Mouse (Mus musculus) MEL (cell line): ENCODE measurements at regions not wholly inside any gene's neighbourhood (a gene's known extent, or its start where the extent isn't known, plus 50 kb on each side); places are given as distances from the start of the nearest gene placed in this dataset.
A peak's percentile ranks its signal among the peaks of the same experiment; 100 is the strongest.

Experiments
- DNase-seq: peaks from one replicate; pipeline ENCODE4 v3.0.0; 2011; ENCODE audit warnings: low read depth, low spot score
- H3K27ac ChIP-seq: 2 replicates; pipeline ENCODE4 v1.5.1; 2012; ENCODE audit warnings: low read depth, mild to moderate bottlenecking, control low read depth, low read length, moderate library complexity; ENCODE audit not compliant: control insufficient read depth
- H3K27me3 ChIP-seq, 2 experiments: fragments of 150-350 bp in 1 of 2; sonication (generic) in 1 of 2; 2 replicates each; pipeline ENCODE4 v1.6.1; 2012; ENCODE audit warnings: low read length in 2 of 2, mild to moderate bottlenecking in 2 of 2, improper control_type of control experiment in 1 of 2, moderate library complexity in 1 of 2; ENCODE audit not compliant: insufficient read depth in 2 of 2, control insufficient read depth in 1 of 2
- H3K36me3 ChIP-seq, 2 experiments: 2 replicates each; pipeline ENCODE4 v1.6.1; 2012 to 2014; ENCODE audit warnings: low read length in 2 of 2, improper control_type of control experiment in 1 of 2, inconsistent platforms in 1 of 2, mild to moderate bottlenecking in 1 of 2; ENCODE audit not compliant: insufficient read depth in 2 of 2, control insufficient read depth in 1 of 2
- H3K4me1 ChIP-seq, 2 experiments: fragments of 150-350 bp in 1 of 2; sonication (generic) in 1 of 2; 2 replicates each; pipeline ENCODE4 v1.6.1; 2012; ENCODE audit warnings: low read length in 2 of 2, improper control_type of control experiment in 1 of 2, mild to moderate bottlenecking in 1 of 2; ENCODE audit not compliant: insufficient read depth in 2 of 2, control insufficient read depth in 1 of 2
- H3K4me3 ChIP-seq, 2 experiments: fragments of 150-350 bp in 1 of 2; sonication (generic) in 1 of 2; 2 replicates each; pipeline ENCODE4 v1.5.1; 2012; ENCODE audit warnings: low read depth in 2 of 2, low read length in 2 of 2, mild to moderate bottlenecking in 2 of 2, moderate library complexity in 2 of 2, control low read depth in 1 of 2, improper control_type of control experiment in 1 of 2; ENCODE audit not compliant: control insufficient read depth in 1 of 2, insufficient read depth in 1 of 2
- H3K79me2 ChIP-seq: 2 replicates; pipeline ENCODE4 v1.6.1; 2012; ENCODE audit warnings: mild to moderate bottlenecking, low read length, moderate library complexity; ENCODE audit not compliant: control insufficient read depth, poor library complexity, insufficient read depth
- H3K9ac ChIP-seq: 2 replicates; pipeline ENCODE4 v1.6.1; 2012; ENCODE audit warnings: low read depth, mild to moderate bottlenecking, control low read depth, low read length, moderate library complexity; ENCODE audit not compliant: control insufficient read depth, poor library complexity, severe bottlenecking
- H3K9me3 ChIP-seq: fragments of 150-350 bp; sonication (generic); replicated peaks from 2 replicates; pipeline ENCODE4 v1.6.1; 2012; ENCODE audit warnings: mild to moderate bottlenecking, low read length, improper control_type of control experiment, moderate library complexity; ENCODE audit not compliant: insufficient read depth
- BHLHE40 ChIP-seq: IDR thresholded peaks from 2 replicates; pipeline ENCODE4 v1.6.1; 2012; ENCODE audit warnings: low read depth, mild to moderate bottlenecking, inconsistent platforms, low read length, improper control_type of control experiment, borderline replicate concordance
- CHD2 ChIP-seq: IDR thresholded peaks from 2 replicates; pipeline ENCODE4 v1.6.1; 2011; ENCODE audit warnings: low read length, improper control_type of control experiment
- CTCF ChIP-seq, 3 experiments: IDR thresholded peaks in 2 of 3; conservative IDR thresholded peaks in 1 of 3; 2 replicates each; pipeline ENCODE4 v1.5.1; 2011 to 2012; ENCODE audit warnings: low read length in 3 of 3, low read depth in 2 of 3, mild to moderate bottlenecking in 2 of 3, improper control_type of control experiment in 1 of 3, inconsistent platforms in 1 of 3, mixed read lengths in 1 of 3, moderate library complexity in 1 of 3; ENCODE audit not compliant: control insufficient read depth in 1 of 3, insufficient read depth in 1 of 3, poor library complexity in 1 of 3, severe bottlenecking in 1 of 3
- E2F4 ChIP-seq: IDR thresholded peaks from 2 replicates; pipeline ENCODE4 v1.6.1; 2011; ENCODE audit warnings: low read depth, low read length, improper control_type of control experiment, borderline replicate concordance
- ELF1 ChIP-seq: IDR thresholded peaks from 2 replicates; pipeline ENCODE4 v1.6.1; 2014; ENCODE audit warnings: low read depth, mild to moderate bottlenecking, inconsistent platforms, low read length, improper control_type of control experiment, moderate library complexity
- EP300 ChIP-seq, 2 experiments: IDR thresholded peaks; 2 replicates each; pipeline ENCODE4 v1.6.1; 2011; ENCODE audit warnings: improper control_type of control experiment in 2 of 2, low read length in 2 of 2, low read depth in 1 of 2, mild to moderate bottlenecking in 1 of 2
- ETS1 ChIP-seq: IDR thresholded peaks from 2 replicates; pipeline ENCODE4 v1.6.1; 2012; ENCODE audit warnings: low read depth, mild to moderate bottlenecking, inconsistent platforms, low read length, improper control_type of control experiment, moderate library complexity
- GABPA ChIP-seq: IDR thresholded peaks from 2 replicates; pipeline ENCODE4 v1.6.1; 2012; ENCODE audit warnings: low read depth, mild to moderate bottlenecking, inconsistent platforms, low read length, improper control_type of control experiment, moderate library complexity
- GATA1 ChIP-seq: IDR thresholded peaks from 2 replicates; pipeline ENCODE4 v1.6.1; 2011; ENCODE audit warnings: low read depth, low read length, improper control_type of control experiment
- HCFC1 ChIP-seq: IDR thresholded peaks from 2 replicates; pipeline ENCODE4 v1.6.1; 2012; ENCODE audit warnings: low read depth, mild to moderate bottlenecking, inconsistent platforms, low read length, improper control_type of control experiment, moderate library complexity
- KAT2A ChIP-seq: conservative IDR thresholded peaks from 2 replicates; pipeline ENCODE4 v1.6.1; 2012; ENCODE audit warnings: low read depth, low read length, improper control_type of control experiment, inconsistent platforms
- MAFK ChIP-seq: IDR thresholded peaks from 2 replicates; pipeline ENCODE4 v1.6.1; 2011; ENCODE audit warnings: low read depth, mild to moderate bottlenecking, low read length, improper control_type of control experiment, borderline replicate concordance
- MAX ChIP-seq: IDR thresholded peaks from 2 replicates; pipeline ENCODE4 v1.6.1; 2011; ENCODE audit warnings: low read length, improper control_type of control experiment
- MEF2A ChIP-seq: IDR thresholded peaks from 2 replicates; pipeline ENCODE4 v1.6.1; 2014; ENCODE audit warnings: low read depth, mild to moderate bottlenecking, inconsistent platforms, low read length, improper control_type of control experiment; ENCODE audit not compliant: poor library complexity, insufficient replicate concordance, severe bottlenecking; ENCODE audit errors: extremely low read depth
- MYC ChIP-seq: IDR thresholded peaks from 2 replicates; pipeline ENCODE4 v1.6.1; 2011; ENCODE audit warnings: low read depth, mild to moderate bottlenecking, low read length, improper control_type of control experiment, moderate library complexity
- NELFE ChIP-seq: IDR thresholded peaks from 2 replicates; pipeline ENCODE4 v1.6.1; 2011; ENCODE audit warnings: low read depth, low read length, improper control_type of control experiment
- NRF1 ChIP-seq: IDR thresholded peaks from 2 replicates; pipeline ENCODE4 v1.6.1; 2014; ENCODE audit warnings: low read depth, mild to moderate bottlenecking, inconsistent platforms, low read length, improper control_type of control experiment, moderate library complexity; ENCODE audit not compliant: poor library complexity, insufficient read depth, severe bottlenecking
- POLR2AphosphoS5 ChIP-seq: IDR thresholded peaks from 2 replicates; pipeline ENCODE4 v1.6.1; 2012; ENCODE audit warnings: low read depth, borderline replicate concordance, mild to moderate bottlenecking, inconsistent platforms, low read length, moderate library complexity, mixed read lengths
- RAD21 ChIP-seq: IDR thresholded peaks from 2 replicates; pipeline ENCODE4 v1.6.1; 2011; ENCODE audit warnings: mild to moderate bottlenecking, low read depth, low read length, improper control_type of control experiment
- RCOR1 ChIP-seq: IDR thresholded peaks from 2 replicates; pipeline ENCODE4 v1.6.1; 2012; ENCODE audit warnings: low read depth, mild to moderate bottlenecking, inconsistent platforms, low read length, improper control_type of control experiment
- SIN3A ChIP-seq: IDR thresholded peaks from 2 replicates; pipeline ENCODE4 v1.6.1; 2012; ENCODE audit warnings: low read length, improper control_type of control experiment, inconsistent platforms
- SMC3 ChIP-seq: IDR thresholded peaks from 2 replicates; pipeline ENCODE4 v1.6.1; 2011; ENCODE audit warnings: low read depth, low read length, improper control_type of control experiment
- TBP ChIP-seq: IDR thresholded peaks from 2 replicates; pipeline ENCODE4 v1.8.0; 2011; ENCODE audit warnings: low read depth, low read length, improper control_type of control experiment
- TCF12 ChIP-seq: IDR thresholded peaks from 2 replicates; pipeline ENCODE4 v1.6.1; 2014; ENCODE audit warnings: low read depth, mild to moderate bottlenecking, inconsistent platforms, low read length, improper control_type of control experiment, moderate library complexity
- UBTF ChIP-seq: IDR thresholded peaks from 2 replicates; pipeline ENCODE4 v1.6.1; 2012; ENCODE audit warnings: low read depth, mild to moderate bottlenecking, inconsistent platforms, low read length, improper control_type of control experiment, moderate library complexity, borderline replicate concordance; ENCODE audit not compliant: insufficient read depth
- USF1 ChIP-seq: IDR thresholded peaks from 2 replicates; pipeline ENCODE4 v1.6.1; 2014; ENCODE audit warnings: low read depth, mild to moderate bottlenecking, inconsistent platforms, low read length, improper control_type of control experiment, moderate library complexity
- ZKSCAN1 ChIP-seq: IDR thresholded peaks from 2 replicates; pipeline ENCODE4 v1.6.1; 2012; ENCODE audit warnings: low read depth, mild to moderate bottlenecking, inconsistent platforms, low read length, improper control_type of control experiment, moderate library complexity
- ZNF384 ChIP-seq: IDR thresholded peaks from 2 replicates; pipeline ENCODE4 v1.6.1; 2012; ENCODE audit warnings: low read depth, mild to moderate bottlenecking, inconsistent platforms, low read length, improper control_type of control experiment

DNA sequence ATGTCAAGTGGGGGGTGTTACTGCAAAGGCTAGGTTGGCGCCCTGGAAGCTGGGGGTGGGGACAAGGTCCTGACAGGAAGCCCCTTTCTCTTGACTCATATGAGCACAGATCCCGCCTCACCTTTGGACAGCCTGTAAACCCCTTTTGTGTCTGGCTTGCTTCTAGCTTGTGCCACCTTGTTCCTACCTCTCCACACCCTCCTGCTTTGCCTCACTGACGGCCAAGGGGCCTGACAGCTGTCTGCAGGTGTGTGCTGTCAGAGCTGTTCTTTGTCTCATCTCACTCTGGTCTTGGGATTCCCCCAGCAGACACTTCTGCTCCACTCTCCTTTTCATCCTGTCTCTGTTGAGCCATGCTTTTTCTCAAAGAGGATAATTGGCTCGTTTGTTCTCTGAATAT lies 137.9 kb downstream of the Ipo8 start:
- DNase-seq, result no peak
- H3K27me3 ChIP-seq, result peaks cover 0 to 2% of the 10 kb centered on the region in 2 experiments; a peak in 1 of 4 replicates
- no peak overlapping the region for H3K27ac ChIP-seq
- H3K36me3 ChIP-seq, result no peaks in the 10 kb centered on the region
- H3K4me1 ChIP-seq, result no peaks in the 10 kb centered on the region
- no peak overlapping the region for H3K9ac ChIP-seq
- H3K79me2 ChIP-seq, result no peaks in the 10 kb centered on the region
- no peaks in the 10 kb centered on the region for H3K9me3 ChIP-seq
- no peak overlapping the region for H3K4me3 ChIP-seq
- TF ChIP-seq ETS1, result no peak
- no peak for TF ChIP-seq NRF1
- TF ChIP-seq CHD2, result no peak
- no peak for TF ChIP-seq MAFK
- no peak for TF ChIP-seq UBTF
- TF ChIP-seq RCOR1, result no peak
- TF ChIP-seq EP300 (IDR thresholded peaks at IDR 0.05; ENCODE audit: low read depth in 1 of 2, low read length in 2 of 2), result no peak

- peak; percentile 7 for DNase-seq
Measured at GRCm38 (mm10) chr6:148687770-148688169, 143.5 kb downstream of the Ipo8 start.

GRCm38 (mm10) chr6:148660152-148660551 lies 171.1 kb downstream of the Ipo8 start:
- no peaks in the 10 kb centered on the region for H3K79me2 ChIP-seq
- no peaks in the 10 kb centered on the region for H3K4me1 ChIP-seq
- TF ChIP-seq MEF2A, result no peak
- no peak for TF ChIP-seq TBP
- TF ChIP-seq CHD2, result no peak
- no peak for TF ChIP-seq TCF12
- no peak for TF ChIP-seq RAD21
- no peak for TF ChIP-seq ZNF384
- no peak for TF ChIP-seq NRF1
- TF ChIP-seq MAX, result no peak
- TF ChIP-seq BHLHE40, result no peak
- TF ChIP-seq HCFC1, result no peak
- no peak for TF ChIP-seq E2F4
- no peak for TF ChIP-seq USF1
- TF ChIP-seq GATA1, result no peak
- no peak for TF ChIP-seq NELFE
- no peak for TF ChIP-seq GABPA
- TF ChIP-seq ELF1, result no peak
- TF ChIP-seq KAT2A, result no peak
- TF ChIP-seq SMC3, result no peak
- no peak for TF ChIP-seq POLR2AphosphoS5
- no peak for DNase-seq
- H3K36me3 ChIP-seq, result no peaks in the 10 kb centered on the region
- H3K9me3 ChIP-seq, result no peaks in the 10 kb centered on the region
- H3K4me3 ChIP-seq, result no peak overlapping the region
- H3K9ac ChIP-seq, result no peak overlapping the region
- H3K27ac ChIP-seq, result no peak overlapping the region
- no peaks in the 10 kb centered on the region for H3K27me3 ChIP-seq

More at GRCm38 (mm10) chr6:148687770-148688169, 143.5 kb downstream of the Ipo8 start:
- H3K27me3 ChIP-seq, result peaks cover 0 to 2% of the 10 kb centered on the region in 2 experiments; a peak in 1 of 4 replicates
- no peak overlapping the region for H3K27ac ChIP-seq
- H3K4me1 ChIP-seq, result no peaks in the 10 kb centered on the region
- H3K36me3 ChIP-seq, result no peaks in the 10 kb centered on the region
- H3K9me3 ChIP-seq, result no peaks in the 10 kb centered on the region
- no peak overlapping the region for H3K9ac ChIP-seq
- H3K4me3 ChIP-seq, result no peak overlapping the region
- TF ChIP-seq RAD21 (peak; percentile 23), SIN3A (no peak), MYC (no peak), ZKSCAN1 (no peak), ETS1 (no peak), CTCF (IDR thresholded peaks at IDR 0.05 in 2 of 3, conservative IDR thresholded peaks at IDR 0.05 in 1 of 3; ENCODE audit: control insufficient read depth in 1 of 3, insufficient read depth in 1 of 3, low read depth in 2 of 3, low read length in 3 of 3, poor library complexity in 1 of 3, severe bottlenecking in 1 of 3) (peak in 2 of 3 experiments; percentile 47 to 56; a peak in 5 of 6 replicates), SMC3 (peak; percentile 53)
- H3K79me2 ChIP-seq, result no peaks in the 10 kb centered on the region
